Mouse (Mus musculus) heart, postnatal 36 days (tissue): Measurements from ENCODE around the gene Cdc42ep4. TPM values are rescaled to one million over a fixed set of nuclear protein-coding genes. Genes with fewer than 3 reads are reported as not detected.

Experiments
- DNase-seq, 2 experiments: peaks; one replicate each; pipeline ENCODE4 v3.0.0; 2021 to 2022
- intact Hi-C: fragments of 180-260 bp; cut with DNase I; formaldehyde crosslinking; loops from one replicate; pipeline ENCODE4 v1.15.1; 2025
- total RNA-seq, 2 experiments: library from RNA; stranded (reverse); gene quantifications; 2 replicates each; pipeline ENCODE4 v1.2.3; 2021

Gene Cdc42ep4
- total RNA-seq, 2 experiments from 2014 or later = 16.5 to 20.5 TPM

DNA sequence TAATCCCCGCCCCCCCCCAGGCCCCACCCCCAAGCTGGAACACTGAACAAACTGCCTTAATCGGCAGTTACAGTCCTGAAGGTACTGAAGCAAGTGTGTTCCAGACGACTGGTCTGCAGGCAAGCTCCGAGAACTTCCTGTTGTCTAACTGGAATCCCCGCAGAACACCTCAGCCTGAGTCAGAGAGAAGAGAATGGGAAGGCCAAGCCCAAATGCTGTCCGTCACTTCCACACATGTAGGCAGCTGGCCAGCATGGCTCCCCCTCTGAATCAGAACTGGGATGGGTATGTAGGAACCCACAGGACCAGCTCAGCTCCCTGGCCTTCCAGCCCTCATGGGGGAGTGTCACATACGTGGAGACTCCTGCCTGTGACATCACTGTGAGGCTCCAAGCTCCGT, 21.8 kb downstream of the Cdc42ep4 start:
- intact Hi-C loops = no loop called here

DNA sequence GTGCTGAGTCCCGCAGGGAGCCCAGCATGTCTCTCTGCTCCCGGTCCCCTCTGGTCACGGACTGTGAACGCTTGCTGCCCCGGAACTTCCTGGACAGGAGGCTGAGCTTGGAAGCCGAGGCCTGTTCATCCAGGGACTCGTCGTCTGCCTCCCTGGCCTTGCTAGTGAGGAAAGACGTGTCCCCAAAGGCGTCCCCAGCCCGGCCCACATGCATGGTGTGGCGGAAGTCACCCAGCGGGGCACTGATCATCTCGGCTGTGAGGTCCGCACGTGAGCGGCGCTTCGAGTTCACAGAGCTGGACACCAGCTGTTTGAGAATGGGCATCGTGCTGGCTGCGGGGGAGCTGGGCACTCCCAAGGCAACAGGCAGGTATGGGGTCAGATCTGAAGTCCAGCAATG, 22.4 kb downstream of the Cdc42ep4 start:
- intact Hi-C loops = no loop called here
- DNase-seq = no peak

More for the DNA sequence above, 21.8 kb downstream of the Cdc42ep4 start:
- DNase-seq = no peak

DNA sequence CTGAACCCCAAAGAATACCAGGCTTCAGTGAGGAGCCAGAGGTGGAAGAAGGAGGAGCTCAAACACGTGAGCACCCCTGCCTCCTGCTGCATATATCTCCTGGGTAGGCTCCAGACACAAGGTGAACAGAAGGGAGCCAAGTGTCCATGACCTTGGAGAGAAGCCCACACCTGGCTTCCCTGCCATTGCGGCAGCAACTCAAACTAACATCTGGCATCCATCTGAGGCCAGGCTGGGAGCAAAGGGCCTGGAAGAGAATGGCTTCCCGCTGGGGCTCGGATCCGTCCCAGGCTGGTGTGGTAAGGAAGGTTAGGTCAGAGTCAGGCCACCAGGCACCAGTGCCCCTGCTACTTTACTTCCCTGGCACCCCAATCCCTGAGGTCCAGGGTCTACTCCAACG, 23.7 kb downstream of the Cdc42ep4 start:
- intact Hi-C loops = no loop called here
- no peak for DNase-seq

DNA sequence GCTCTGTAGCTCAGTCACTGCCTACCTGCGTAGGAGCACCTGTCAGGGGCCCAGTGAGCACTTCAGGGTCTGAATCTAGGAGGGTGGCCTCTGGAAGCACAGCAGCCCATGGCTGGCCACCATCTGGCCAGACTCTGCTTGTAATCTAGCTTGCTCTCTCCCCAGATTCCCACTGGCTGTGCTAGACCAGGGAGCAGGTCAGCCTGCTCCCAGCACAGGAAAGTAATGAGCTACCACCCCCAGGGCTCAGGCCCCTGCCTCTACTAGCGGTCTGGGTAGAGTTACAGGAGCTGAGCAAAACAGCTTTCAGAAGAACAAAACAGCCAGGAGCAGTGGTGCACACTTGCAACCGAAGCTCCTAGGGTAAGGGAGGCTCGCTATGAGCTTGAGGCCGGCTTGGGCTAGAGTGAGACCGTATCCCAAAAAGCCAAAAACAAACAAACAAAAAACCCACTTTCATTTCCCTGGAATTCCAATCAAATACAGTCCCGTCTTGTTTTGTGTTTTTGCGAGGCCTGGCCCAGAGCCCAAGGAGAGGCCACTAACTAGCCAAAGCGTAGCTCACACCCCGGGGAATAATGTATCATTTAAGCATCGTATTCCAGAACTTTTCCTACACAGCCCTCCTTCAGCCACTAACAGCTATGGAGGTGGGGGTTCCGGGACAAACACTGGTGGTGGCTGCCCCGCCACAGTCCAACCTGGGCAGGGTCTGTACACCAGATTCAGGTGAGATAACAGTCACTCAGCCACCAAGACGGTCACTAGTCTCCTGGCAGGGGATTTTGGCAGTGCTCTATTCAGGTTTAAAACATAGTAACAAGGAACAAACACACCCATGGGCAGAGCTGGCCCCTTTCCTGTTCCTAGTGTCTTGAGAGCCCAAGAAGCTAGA, 24.4 kb downstream of the Cdc42ep4 start:
- DNase-seq = no peak
- intact Hi-C loops = no loop called here

DNA sequence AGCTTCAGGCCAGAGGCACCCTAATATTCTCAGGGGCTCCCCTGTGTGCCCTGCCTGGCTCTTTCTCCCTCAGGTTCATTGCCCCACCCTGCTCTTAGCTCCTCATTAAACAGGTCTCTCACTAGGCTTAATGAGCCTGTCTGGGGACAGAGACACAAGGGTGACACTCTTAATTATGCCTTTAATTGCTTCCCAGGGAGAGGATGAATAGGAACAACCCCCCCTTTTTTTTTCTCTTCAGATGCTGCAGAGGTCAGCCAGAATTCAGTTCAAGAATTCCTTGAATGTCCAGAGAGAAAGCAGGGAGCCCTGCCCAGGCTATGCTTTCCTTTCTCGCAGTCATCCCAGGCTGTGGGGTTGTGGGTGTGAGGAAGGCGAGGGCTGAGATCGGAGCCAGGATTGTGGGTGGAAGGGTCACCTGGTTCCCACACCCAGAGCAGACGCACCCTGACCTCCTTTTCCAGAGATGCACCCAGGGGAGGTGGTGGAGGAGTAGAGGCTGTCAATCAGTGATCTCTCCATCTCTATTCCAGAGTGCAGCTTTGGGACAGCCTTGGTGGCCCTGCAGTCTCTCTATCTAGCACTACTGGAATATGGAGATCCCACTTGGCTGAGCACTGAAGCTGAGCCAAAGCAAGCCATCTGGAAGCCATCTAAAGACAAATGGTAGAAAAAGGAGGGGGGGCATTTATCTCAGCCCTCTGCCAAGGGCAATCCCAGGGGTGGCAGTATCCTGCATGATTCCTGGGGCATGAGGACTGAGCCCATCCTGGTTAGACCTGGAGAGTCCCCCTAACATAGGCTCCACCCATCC, 26.2 kb downstream of the Cdc42ep4 start:
- DNase-seq = peak in 1 of 2 experiments; percentile 34
- intact Hi-C loops = no loop called here

DNA sequence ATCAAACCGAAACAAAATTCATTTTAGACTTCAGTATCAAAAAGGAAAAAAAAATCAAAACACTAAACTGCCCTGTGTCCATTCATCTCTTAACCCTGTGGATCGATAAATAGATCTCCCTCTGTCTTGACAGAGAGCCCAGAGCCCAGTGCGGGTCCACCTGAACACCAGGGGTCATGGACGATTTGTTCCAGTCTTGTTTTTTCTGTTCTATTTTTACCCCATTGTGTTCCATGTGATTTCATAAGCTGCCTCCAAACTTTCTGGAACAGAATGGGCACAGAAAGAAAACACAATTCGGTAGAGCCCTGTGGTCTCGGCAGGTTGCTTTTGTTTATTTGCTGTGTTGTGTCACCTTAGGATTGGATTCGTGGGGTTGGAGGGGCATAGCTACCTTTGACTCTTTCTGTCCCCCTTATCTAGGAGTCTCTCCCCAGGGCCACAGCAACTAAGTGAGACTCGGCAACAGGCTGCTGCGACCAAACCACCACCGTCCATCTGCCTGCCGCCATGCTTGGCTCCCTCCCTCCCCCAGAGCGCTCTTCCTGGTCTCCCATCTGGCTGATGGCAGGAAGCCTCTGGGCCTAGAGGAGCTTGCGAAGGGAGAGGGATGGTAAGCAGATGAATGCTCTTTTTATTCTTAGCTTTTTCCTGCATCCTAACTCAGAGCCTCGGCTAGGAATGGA, 29.1 kb downstream of the Cdc42ep4 start:
- intact Hi-C loops = no loop called here
- no peak for DNase-seq

DNA sequence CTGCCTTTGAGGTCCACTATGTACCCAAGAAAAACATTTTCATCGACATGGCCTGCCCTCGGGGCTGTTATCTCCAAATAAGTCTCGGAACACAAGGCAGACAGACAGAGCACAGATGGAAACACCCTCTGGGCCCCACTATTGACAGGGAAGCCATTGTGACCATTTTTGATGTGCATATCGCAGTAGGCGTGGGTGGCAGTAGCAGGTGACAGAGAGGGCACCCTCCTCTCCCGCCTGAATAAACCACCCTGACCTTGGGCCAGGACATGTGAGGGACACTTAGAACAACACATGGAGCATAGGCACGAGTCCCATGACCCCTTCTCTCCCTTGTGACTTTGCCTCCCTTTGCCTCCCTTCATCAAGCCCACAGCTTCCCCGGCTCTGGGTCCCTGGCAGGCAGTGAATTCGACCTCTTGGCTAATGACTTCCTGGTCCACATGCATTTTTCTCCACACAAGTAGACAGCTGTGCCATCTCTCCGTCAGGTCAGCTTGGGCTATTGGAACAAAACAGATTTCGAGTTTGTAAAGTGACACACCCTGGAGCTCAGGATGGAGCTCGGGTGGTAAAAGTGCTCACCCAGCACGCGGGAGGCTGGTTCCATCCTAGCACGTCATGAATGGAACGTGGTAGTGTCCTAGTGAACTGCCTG, 33.8 kb downstream of the Cdc42ep4 start:
- intact Hi-C loops = no loop called here
- DNase-seq = no peak

DNA sequence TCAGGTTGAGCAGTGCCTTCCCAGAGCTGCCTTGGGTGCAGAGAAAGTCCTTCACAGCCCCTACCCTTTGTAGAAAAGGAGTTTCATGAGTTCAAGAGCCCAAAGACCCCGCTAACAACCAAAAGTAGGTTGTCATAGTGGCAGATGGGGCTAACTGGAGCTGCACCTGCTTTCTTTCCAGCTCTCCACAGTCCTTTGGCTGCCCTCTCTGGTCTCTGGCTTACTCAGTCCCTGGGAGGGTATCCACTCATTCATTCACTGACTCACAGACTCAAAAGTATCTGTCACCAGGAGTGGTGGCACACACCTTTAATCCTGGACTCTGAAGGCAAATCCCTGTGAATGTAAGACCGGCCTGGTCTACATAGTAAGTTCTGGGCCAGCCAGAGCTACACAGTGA, 35.5 kb downstream of the Cdc42ep4 start:
- intact Hi-C loops = no loop called here
- no peak for DNase-seq

DNA sequence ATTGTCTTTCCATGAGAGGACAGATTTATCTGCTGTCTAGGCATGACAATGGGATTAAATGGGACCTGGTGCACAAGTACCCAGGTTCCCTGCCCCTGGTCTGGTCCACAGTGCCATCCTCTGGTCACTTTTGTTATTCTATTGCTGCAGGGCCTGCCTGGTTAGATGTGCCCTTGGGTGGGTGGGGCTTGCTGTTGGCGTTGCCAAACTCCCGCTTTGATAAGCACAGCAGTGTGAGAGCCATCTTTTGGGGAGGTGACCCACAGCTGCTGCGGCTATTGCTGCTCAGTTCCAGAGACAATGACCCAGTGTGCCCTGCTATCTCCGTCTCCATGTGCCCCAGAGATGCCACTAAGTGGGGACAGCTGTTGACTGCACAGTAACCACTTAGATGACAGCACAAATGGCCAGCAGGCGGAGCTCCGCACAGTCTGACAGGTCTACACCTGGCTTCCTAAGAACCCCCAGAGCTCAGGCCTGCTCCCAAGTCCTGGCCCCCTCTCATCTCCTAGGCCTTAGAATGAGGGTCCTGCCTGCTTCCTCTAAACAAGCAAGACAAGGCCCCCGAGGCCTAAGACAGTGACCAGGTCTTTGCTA, 36.5 kb downstream of the Cdc42ep4 start:
- intact Hi-C loops = no loop called here
- no peak for DNase-seq

DNA sequence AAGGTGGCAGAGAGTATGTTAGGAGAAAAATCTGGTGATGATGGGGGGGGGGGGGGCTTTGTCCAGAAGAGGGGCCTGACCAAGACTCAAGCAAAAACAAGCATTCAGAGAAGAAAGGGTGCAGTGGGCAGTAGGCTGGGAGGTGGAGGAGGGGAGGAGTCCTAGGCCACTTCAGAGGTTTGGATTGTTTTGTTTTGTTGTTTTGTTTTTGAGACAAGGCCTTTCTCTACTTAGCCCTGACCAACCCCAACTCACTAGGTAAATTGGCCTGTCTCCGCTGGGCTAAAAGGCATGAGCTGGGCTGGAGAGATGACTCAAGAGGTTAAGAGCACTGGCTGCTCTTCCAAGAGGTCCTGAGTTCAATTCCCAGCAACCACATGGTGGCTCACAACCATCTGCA, 40.6 kb downstream of the Cdc42ep4 start:
- intact Hi-C loops = loop anchor here (2.0 kb wide), 1 partner anchor 40 kb away; the partner anchor contains the start of gene Cdc42ep4
- DNase-seq = no peak

DNA sequence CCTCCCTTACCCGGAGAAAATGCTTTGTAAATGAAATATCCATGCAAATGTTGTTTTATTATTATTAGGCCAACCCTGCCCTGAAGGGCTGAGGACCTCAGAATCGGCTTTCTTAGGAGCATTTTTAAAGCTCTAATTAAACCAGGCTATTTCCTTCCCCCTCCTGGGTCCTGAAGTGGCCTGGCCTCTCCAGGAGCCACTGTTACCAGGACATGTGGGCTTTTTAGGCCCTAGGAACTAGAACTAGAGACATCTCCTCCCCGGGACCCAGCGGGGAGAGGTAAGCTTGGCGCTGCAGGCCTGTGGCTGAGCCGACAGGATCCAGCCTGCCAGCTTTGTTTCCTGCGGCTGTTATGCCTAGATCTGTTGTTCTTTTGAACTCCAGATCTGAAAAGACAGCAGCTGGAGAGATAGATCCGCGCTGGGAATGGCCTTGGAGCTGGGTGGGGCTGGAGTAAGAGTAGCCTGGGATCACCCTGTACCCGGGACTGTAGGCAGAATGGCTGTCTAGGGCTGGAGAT, 41.4 kb downstream of the Cdc42ep4 start:
- intact Hi-C loops = loop anchor here (2.0 kb wide), 1 partner anchor 40 kb away; the partner anchor contains the start of gene Cdc42ep4
- DNase-seq = no peak

DNA sequence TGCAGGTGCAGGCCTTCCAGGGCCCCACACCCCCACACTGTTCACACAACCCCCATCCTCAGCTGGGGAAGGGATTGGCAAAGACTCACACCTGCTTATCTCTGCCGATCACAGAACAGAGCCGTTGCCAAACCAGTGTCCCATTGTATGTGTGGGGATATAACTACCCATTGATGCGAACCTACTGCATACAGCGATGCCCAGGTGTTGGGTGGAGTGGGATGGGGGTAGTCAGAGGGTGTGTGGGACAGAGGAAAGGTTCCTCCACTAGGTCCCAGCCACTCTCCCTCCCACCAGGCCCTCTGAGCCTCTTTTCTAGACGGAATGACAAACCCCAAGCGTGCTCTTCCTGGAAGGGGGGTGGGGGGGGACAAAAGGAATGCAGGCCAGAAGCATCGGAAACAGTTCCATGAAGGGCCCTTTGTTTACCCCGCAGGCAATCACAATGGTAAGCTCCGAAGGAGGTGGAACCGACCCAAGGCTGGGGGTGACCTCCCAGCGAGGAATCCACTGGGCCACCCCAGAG, 41.9 kb downstream of the Cdc42ep4 start, which contains the start of gene Cpsf4l:
TSS of gene Cpsf4l (minus strand) at position 287 of the 526 bp plus-strand sequence.
- intact Hi-C loops = loop anchor here (2.0 to 10.0 kb wide), 2 partner anchors 41 to 925 kb away; partner anchors contain the start of gene Cdc42ep4
- no peak for DNase-seq

DNA sequence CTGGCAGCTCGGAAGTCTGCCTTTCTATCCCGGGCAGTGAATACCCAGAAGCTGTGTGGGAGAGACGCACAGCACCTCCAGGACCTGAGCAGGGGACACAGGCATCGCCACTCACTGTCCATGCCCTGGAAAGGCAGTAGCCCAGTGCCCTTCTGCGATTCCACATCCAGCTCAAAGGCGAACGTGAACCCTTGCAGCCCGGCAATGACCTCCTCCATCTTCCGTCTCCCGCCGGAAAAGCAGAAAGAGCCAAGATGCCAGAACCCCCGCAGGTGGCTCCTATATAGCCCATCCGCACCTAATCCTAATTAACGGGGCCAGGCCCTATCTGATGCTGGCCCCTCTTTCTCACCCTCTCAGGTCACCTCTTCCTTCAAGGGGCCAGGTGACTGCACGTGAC, 42.4 kb downstream of the Cdc42ep4 start:
- no peak for DNase-seq
- intact Hi-C loops = loop anchor here (10.0 kb wide), 1 partner anchor 926 kb away; no protein-coding TSS in a partner anchor

DNA sequence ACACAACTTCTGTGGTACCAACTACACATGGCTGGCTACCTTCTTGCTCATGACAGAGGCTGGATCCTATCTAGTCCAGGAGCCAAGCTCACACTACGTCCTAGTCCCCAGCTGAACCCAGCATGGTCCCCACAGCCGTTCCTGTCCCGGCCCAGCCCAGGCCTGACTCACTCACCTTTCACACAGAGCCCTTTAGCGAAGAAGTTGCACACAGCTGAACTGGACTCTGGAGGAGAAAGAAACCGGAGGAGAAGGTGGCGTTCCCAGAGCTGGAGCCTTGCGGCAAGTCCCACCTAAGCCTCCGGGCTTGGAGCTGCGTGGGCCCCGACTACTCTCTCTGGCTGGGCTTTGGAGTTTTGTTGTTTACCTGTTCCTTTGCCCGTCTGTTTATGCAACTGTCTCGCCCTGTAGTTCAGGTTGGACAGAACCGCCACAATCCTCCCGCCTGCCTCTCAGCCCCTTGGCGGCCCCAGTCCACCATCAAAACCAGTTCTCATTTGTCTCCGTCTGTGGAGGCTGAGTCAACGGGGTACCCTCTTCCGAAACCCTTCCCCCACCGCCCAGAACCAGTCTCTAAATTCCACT, 43.0 kb downstream of the Cdc42ep4 start:
- DNase-seq = no peak
- intact Hi-C loops = loop anchor here (10.0 kb wide), 1 partner anchor 926 kb away; no protein-coding TSS in a partner anchor

DNA sequence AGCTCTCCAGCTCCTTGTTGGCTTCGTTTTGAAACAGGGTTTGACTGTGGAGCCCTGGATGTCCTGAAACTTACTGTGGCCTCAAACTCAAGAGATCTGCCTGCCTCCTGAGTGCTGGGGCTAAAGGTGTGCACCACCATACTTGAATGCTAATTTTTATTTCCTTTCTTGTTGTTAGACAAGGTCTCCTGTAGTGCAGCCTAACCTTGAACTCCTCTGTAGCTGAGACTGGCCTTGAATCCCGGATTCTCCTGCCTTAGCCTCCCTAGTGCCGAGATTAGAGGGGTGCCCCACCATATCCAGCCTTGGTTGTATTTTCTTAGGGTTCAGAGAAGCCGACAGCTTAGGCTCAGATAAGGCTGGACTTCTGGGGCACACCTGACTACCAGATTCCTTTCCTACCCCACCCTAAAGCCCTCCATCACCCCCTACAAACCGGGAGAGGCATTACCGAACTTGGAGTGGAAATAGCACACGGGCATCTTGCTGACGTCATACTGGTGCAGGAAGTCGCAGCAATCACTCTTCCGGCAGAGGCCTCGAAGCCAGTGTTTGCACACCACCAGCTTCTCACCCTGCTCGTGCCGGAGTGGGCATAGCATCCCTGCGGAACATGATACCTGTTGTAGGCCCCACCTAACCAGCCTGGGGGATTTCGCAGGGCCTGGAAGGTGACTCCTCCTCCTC, 45.6 kb downstream of the Cdc42ep4 start:
- intact Hi-C loops = loop anchor here (10.0 kb wide), 1 partner anchor 929 kb away; no protein-coding TSS in a partner anchor
- DNase-seq = no peak

DNA sequence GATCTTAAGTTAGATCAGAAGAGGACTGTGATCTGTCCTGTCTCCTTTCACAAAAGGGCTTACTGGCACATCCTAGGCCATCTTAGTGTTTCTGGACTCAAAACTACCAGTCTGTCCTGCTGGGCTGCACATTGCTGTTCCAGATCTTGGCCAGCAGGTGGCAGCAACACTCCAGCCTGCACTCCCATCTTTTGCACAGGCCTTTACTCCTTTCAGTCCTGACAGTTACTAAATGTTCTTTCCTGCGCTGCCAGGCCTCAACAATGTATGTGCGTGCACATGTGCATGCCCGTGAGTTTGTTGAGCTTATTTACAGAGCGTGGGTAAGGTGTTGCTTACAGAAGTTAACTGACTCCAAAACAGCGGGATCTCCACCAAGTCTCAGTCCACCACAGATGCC, 47.9 kb downstream of the Cdc42ep4 start:
- intact Hi-C loops = loop anchor here (1.0 to 10.0 kb wide), 3 partner anchors 47 to 931 kb away; partner anchors contain the start of gene Cdc42ep4

DNA sequence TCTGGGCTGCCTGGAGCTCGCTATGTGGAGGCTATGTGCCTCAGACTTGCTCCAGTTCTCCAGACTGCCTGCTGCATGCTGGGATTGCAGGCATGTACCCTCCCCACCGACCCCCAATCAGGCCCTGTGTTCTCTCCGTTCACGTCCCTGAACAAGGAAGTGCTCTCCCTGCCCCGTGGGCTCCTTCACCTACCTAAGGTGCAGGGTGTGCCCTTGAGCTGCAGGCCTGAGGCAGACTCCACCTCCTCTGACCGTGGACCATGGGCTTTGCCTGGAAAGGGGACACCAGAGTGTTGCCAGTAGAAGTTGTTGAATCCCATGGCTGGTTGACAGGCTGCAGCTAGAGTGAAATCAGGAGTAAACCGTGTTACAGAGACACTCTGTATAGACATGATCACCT, 52.0 kb downstream of the Cdc42ep4 start:
- no peak for DNase-seq
- intact Hi-C loops = loop anchor here (10.0 kb wide), 1 partner anchor 935 kb away; no protein-coding TSS in a partner anchor

More for the DNA sequence above, 47.9 kb downstream of the Cdc42ep4 start:
- DNase-seq = peak; percentile 84

DNA sequence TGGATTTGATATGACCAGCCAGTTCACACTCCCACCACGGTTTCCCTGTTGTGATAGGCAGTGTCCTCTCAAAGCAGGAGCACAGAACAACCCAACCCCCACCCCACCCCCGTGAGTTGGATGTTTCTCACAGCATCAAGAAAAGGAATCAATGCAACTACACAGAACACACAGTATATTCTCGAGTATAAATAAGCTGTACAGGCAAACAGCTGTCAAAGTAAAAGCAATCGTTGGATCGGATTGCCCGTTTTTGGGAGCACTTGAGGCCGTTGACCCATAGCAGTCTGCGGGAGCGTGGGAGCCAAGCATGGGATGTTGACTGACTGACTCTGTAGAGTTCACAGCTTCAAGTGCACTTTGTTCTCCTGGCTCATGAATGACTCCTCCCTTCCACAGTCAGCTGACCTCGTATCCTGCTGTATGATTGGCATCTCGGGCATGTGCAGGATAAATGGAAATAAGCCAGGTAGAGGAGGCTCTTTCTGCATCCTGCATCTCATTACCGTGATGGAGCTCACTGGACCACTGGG, 53.6 kb downstream of the Cdc42ep4 start:
- DNase-seq = no peak
- intact Hi-C loops = no loop called here
